Comparison of ENCODE assay signal across 10 mouse cellular contexts in genomic region chr19:43385451-43385850, GRCm38 (mm10). TPM values are rescaled to one million over a fixed set of nuclear protein-coding genes. Genes with fewer than 3 reads are reported as not detected.
A peak's percentile ranks its signal among the peaks of the same experiment; 100 is the strongest.
DNase-seq lines count a peak whose midpoint lies in the region; ATAC-seq and TF ChIP-seq lines count a peak whose summit lies in the region.
"Had no signal": no experiment of that assay in that cellular context is flagged by ENCODE, and none has a peak within 500 bp of the region (broad histone marks: within the 10 kb centered on the region; RNA-seq: fewer than 3 reads in every experiment).

No protein-coding gene starts in this region.

- peak overlapping the region; percentile 32; the same call in 1 of the 2 replicates for H3K4me2 ChIP-seq in hindbrain, embryonic 11.5 days (replicated peaks; ENCODE audit: low read depth, low read length)
- peak overlapping the region; percentile 58 for H3K4me2 ChIP-seq in midbrain, embryonic 12.5 days (replicated peaks)

- intact Hi-C loops in left cerebral cortex, postnatal 4 days (cut with DNase I) = no loop called here

- no peak overlapping the region for H3K27ac ChIP-seq in heart, embryonic 10.5 days
- H3K27ac ChIP-seq in ES-E14 (ENCODE audit: insufficient read depth, low read depth, low read length, poor library complexity, severe bottlenecking) = no peak overlapping the region
- no peak overlapping the region for H3K27ac ChIP-seq in hindbrain, embryonic 11.5 days (ENCODE audit: low read depth, low read length)
- no peak overlapping the region for H3K27ac ChIP-seq in midbrain, embryonic 12.5 days (replicated peaks)

- DNase-seq in heart, embryonic 10.5 days (ENCODE audit: low spot score) = no peak
- DNase-seq in heart, adult 18-20 months = no peak
- peak; percentile 12 for DNase-seq in ES-E14 (ENCODE audit: low read depth, low spot score)
- no peak for DNase-seq in hindbrain, embryonic 11.5 days (ENCODE audit: low spot score)
- DNase-seq in layer of hippocampus, postnatal 25 days (ENCODE audit: extremely low spot score in 1 of 2, low spot score in 1 of 2) = no peak
- no peak for DNase-seq in right cerebral cortex, postnatal 25 days
- DNase-seq in left cerebral cortex, postnatal 4 days = no peak

- 3% methylated on average over 13 of the region's 13 CpGs for WGBS in heart, embryonic 10.5 days
- WGBS in hindbrain, embryonic 11.5 days = 3% methylated on average over 13 of the region's 13 CpGs
- WGBS in midbrain, embryonic 12.5 days = 3% methylated on average over 13 of the region's 13 CpGs

- H3K9ac ChIP-seq in ES-E14 (ENCODE audit: insufficient read depth, low read depth, low read length, poor library complexity, severe bottlenecking) = no peak overlapping the region
- no peak overlapping the region for H3K9ac ChIP-seq in hindbrain, embryonic 11.5 days (ENCODE audit: low read depth, low read length)
- H3K9ac ChIP-seq in midbrain, embryonic 12.5 days (replicated peaks) = no peak overlapping the region

- H3K4me1 ChIP-seq in heart, embryonic 10.5 days = peaks cover 30% of the 10 kb centered on the region
- H3K4me1 ChIP-seq in ES-E14 (ENCODE audit: control insufficient read depth in 2 of 2, insufficient read depth in 2 of 2, low read length in 2 of 2, poor library complexity in 1 of 2) = no peaks in the 10 kb centered on the region
- H3K4me1 ChIP-seq in hindbrain, embryonic 11.5 days (replicated peaks; ENCODE audit: control insufficient read depth, insufficient read depth, low read length) = peaks cover 8% of the 10 kb centered on the region
- peaks cover 38% of the 10 kb centered on the region for H3K4me1 ChIP-seq in midbrain, embryonic 12.5 days

- peak overlapping the region; percentile 57 for H3K4me3 ChIP-seq in heart, embryonic 10.5 days
- peak overlapping the region in 1 of 2 experiments; percentile 44; a peak in 2 of 4 replicates for H3K4me3 ChIP-seq in ES-E14 (ENCODE audit: insufficient read depth in 1 of 2, low read depth in 1 of 2, low read length in 2 of 2, poor library complexity in 1 of 2, severe bottlenecking in 1 of 2)
- H3K4me3 ChIP-seq in hindbrain, embryonic 11.5 days (ENCODE audit: low read depth, low read length) = peak overlapping the region; percentile 27
- H3K4me3 ChIP-seq in midbrain, embryonic 12.5 days = peak overlapping the region; percentile 37

- no peaks in the 10 kb centered on the region for H3K36me3 ChIP-seq in heart, embryonic 10.5 days
- no peaks in the 10 kb centered on the region for H3K36me3 ChIP-seq in ES-E14 (ENCODE audit: control insufficient read depth, insufficient read depth, low read length, poor library complexity, severe bottlenecking)
- H3K36me3 ChIP-seq in hindbrain, embryonic 11.5 days (ENCODE audit: control insufficient read depth, insufficient read depth, low read length) = no peaks in the 10 kb centered on the region
- no peaks in the 10 kb centered on the region for H3K36me3 ChIP-seq in midbrain, embryonic 12.5 days

- no peaks in the 10 kb centered on the region for H3K9me3 ChIP-seq in heart, embryonic 10.5 days
- no peaks in the 10 kb centered on the region for H3K9me3 ChIP-seq in ES-E14 (ENCODE audit: control insufficient read depth, insufficient read depth, low read depth, low read length)
- no peaks in the 10 kb centered on the region for H3K9me3 ChIP-seq in hindbrain, embryonic 11.5 days (ENCODE audit: control insufficient read depth, low read length)
- H3K9me3 ChIP-seq in midbrain, embryonic 12.5 days = no peaks in the 10 kb centered on the region

- in situ Hi-C loops in ES-E14 (cut with MboI; ENCODE audit: low sequenced_read_pairs in 2 of 2, unreplicated experiment in 2 of 2) = no loop called here

- ATAC-seq in hindbrain, embryonic 11.5 days (ENCODE audit: low FRiP score) = no peak
- no peak for ATAC-seq in midbrain, embryonic 12.5 days (ENCODE audit: low FRiP score, low read depth)

- peaks cover 78% of the 10 kb centered on the region for H3K27me3 ChIP-seq in heart, embryonic 10.5 days (ENCODE audit: insufficient read depth, poor library complexity, severe bottlenecking)
- H3K27me3 ChIP-seq in hindbrain, embryonic 11.5 days (ENCODE audit: control insufficient read depth, insufficient read depth, low read length) = peaks cover 59% of the 10 kb centered on the region
- H3K27me3 ChIP-seq in midbrain, embryonic 12.5 days = peaks cover 66% of the 10 kb centered on the region

TF ChIP-seq in ES-E14, 5 proteins besides CTCF, POLR2A, EP300 and RAD21:
- TF ChIP-seq MAFK (IDR thresholded peaks at IDR 0.05; ENCODE audit: insufficient read depth, low read depth, low read length) (no peak), ZC3H11A (IDR thresholded peaks at IDR 0.05; ENCODE audit: borderline replicate concordance, low read depth, low read length) (no peak), ZNF384 (IDR thresholded peaks at IDR 0.05; ENCODE audit: low read depth, low read length) (no peak), HCFC1 (IDR thresholded peaks at IDR 0.05; ENCODE audit: borderline replicate concordance, insufficient read depth, low read length) (no peak), CHD2 (IDR thresholded peaks at IDR 0.05; ENCODE audit: low read depth, low read length) (no peak)

RNA-seq across cellular contexts. Expression of gene Hpse2, which starts 2.7 kb away (rescaled TPM):
- 0.04 and 0.29 TPM in 2 replicates for polyA plus RNA-seq in heart, embryonic 10.5 days (2016; fragmentation: Nextera tagmentation; extraction: Ambion mirVana)
- total RNA-seq in heart, adult 18-20 months (2021) = under 1 TPM in 1 of 2 experiments, not detected in 1; 0.31 TPM
- total RNA-seq in ES-E14 (2012; rRNA removed) = 0.27 and 0.69 TPM in 2 replicates
- 0.68 and 0.73 TPM in 2 replicates for polyA plus RNA-seq in hindbrain, embryonic 11.5 days (2014; fragmentation: Nextera tagmentation; extraction: Ambion mirVana)
- polyA plus RNA-seq in midbrain, embryonic 12.5 days (2016; fragmentation: Nextera tagmentation; extraction: Ambion mirVana) = 0.21 and 0.50 TPM in 2 replicates
- under 1 TPM; 0.25 to 0.28 TPM for total RNA-seq in layer of hippocampus, postnatal 25 days (2021)
- total RNA-seq in left cerebral cortex, postnatal 4 days (2021) = 1 to 10 TPM; 1.0 to 1.1 TPM
- polyA plus RNA-seq: C2C12; liver, embryonic 16.5 days had no signal

RNA-seq across cellular contexts. Expression of gene Cnnm1, which starts 54.8 kb away (rescaled TPM):
- polyA plus RNA-seq in heart, embryonic 10.5 days (2016; fragmentation: Nextera tagmentation; extraction: Ambion mirVana) = 0.12 and 0.14 TPM in 2 replicates
- total RNA-seq in heart, adult 18-20 months (2021) = under 1 TPM in 1 of 2 experiments, not detected in 1; 0.31 TPM
- 2.6 TPM in 2 replicates for total RNA-seq in ES-E14 (2012; rRNA removed)
- polyA plus RNA-seq in hindbrain, embryonic 11.5 days (2014; fragmentation: Nextera tagmentation; extraction: Ambion mirVana) = 0.39 and 1.1 TPM in 2 replicates
- polyA plus RNA-seq in midbrain, embryonic 12.5 days (2016; fragmentation: Nextera tagmentation; extraction: Ambion mirVana) = 0.36 and 0.59 TPM in 2 replicates
- total RNA-seq in layer of hippocampus, postnatal 25 days (2021) = 100 to 1,000 TPM in 1 of 2 experiments, 10 to 100 TPM in 1; 94.0 to 102 TPM
- 10 to 100 TPM; 24.6 to 25.8 TPM for total RNA-seq in left cerebral cortex, postnatal 4 days (2021)
- polyA plus RNA-seq: C2C12 had no signal
